Comparison of ENCODE assay signal across 14 mouse cellular contexts in the genomic region with DNA sequence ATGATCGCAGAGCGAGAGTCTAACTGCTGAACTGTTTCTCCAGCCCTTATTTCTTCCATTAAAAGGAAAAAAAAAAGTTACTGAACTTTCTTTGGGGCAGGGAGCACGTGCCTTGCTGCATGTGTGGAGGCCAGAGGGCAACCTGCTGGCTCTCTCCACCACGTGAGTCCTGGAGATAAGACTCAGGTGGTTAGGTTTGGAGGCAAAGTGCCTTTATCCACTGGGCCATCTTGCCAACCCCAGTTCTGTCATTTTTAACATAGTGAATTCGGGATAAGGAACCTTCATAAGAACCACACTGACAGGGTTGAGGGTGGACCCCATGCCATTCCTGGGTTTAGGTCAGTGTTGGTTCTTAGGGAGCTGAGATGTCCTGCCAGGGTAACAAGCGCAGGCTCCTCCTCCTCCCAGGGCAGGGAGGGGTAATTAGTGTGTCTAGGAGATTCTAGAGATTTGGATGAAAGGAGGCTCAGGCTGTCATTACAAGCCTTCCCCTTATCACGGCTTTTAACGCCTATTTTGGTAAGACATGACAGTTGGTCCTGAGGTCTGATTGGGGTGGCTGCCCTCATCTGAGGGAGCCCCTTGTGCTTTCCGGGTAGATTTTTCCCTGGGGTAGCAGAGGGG.
DNase-seq lines count a peak whose midpoint lies in the region; ATAC-seq and TF ChIP-seq lines count a peak whose summit lies in the region.
"Had no signal": no experiment of that assay in that cellular context is flagged by ENCODE, and none has a peak within 500 bp of the region (broad histone marks: within the 10 kb centered on the region; RNA-seq: fewer than 3 reads in every experiment).

No protein-coding gene starts in this region.

- TF ChIP-seq POLR2A in liver, adult 2 months (IDR thresholded peaks at IDR 0.05; ENCODE audit: extremely low read depth, insufficient read depth, low read length): no peak

- peak; percentile 21 to 24 for DNase-seq in kidney, postnatal 36 days
- DNase-seq in c-Kit-positive CD71-negative TER-119-negative erythroid progenitor cells, embryonic 14.5 days (ENCODE audit: low read depth): peak; percentile 28
- DNase-seq in liver, adult 2 months (ENCODE audit: extremely low read depth, low read depth, low spot score): peak; percentile 78
- DNase-seq in stomach, postnatal 0 days (ENCODE audit: low spot score): peak; percentile 39
- DNase-seq in layer of hippocampus, adult 9-10 months (ENCODE audit: low spot score): no peak
- DNase-seq in left cerebral cortex, adult 2 months (ENCODE audit: extremely low spot score in 1 of 2, low spot score in 2 of 2): no peak
- DNase-seq: cerebellum, postnatal 25 days; forebrain, postnatal 0 days; lung, adult 18-20 months; thymus, postnatal 4 days had no signal

- H3K27ac ChIP-seq in kidney, embryonic 16.5 days (ENCODE audit: low read length): no peak overlapping the region
- no peak overlapping the region for H3K27ac ChIP-seq in liver, adult 2 months (replicated peaks; ENCODE audit: insufficient read depth, low read depth, low read length)
- no peak overlapping the region for H3K27ac ChIP-seq in stomach, postnatal 0 days (replicated peaks)
- no peak overlapping the region for H3K27ac ChIP-seq in left cerebral cortex, adult 2 months
- H3K27ac ChIP-seq: embryonic facial prominence, embryonic 15.5 days; heart, embryonic 15.5 days; hindbrain, embryonic 13.5 days had no signal

- no peak for TF ChIP-seq EP300 in stomach, postnatal 0 days (optimal IDR thresholded peaks at IDR 0.05)

- H3K9me3 ChIP-seq in kidney, embryonic 16.5 days (ENCODE audit: low read length): no peaks in the 10 kb centered on the region
- no peaks in the 10 kb centered on the region for H3K9me3 ChIP-seq in stomach, postnatal 0 days (ENCODE audit: control insufficient read depth, low read length)
- H3K9me3 ChIP-seq: embryonic facial prominence, embryonic 15.5 days; heart, embryonic 15.5 days; hindbrain, embryonic 13.5 days had no signal

- H3K4me3 ChIP-seq in kidney, embryonic 16.5 days (ENCODE audit: low read length): no peak overlapping the region
- H3K4me3 ChIP-seq in liver, adult 2 months (ENCODE audit: insufficient read depth, low read depth, low read length): no peak overlapping the region
- no peak overlapping the region for H3K4me3 ChIP-seq in stomach, postnatal 0 days (ENCODE audit: low read depth, low read length)
- H3K4me3 ChIP-seq in left cerebral cortex, adult 2 months: no peak overlapping the region
- H3K4me3 ChIP-seq: embryonic facial prominence, embryonic 15.5 days; heart, embryonic 15.5 days; hindbrain, embryonic 13.5 days had no signal

- TF ChIP-seq CTCF in liver, adult 2 months (IDR thresholded peaks at IDR 0.05; ENCODE audit: low read depth, low read length): no peak
- no peak for TF ChIP-seq CTCF in stomach, postnatal 0 days (IDR thresholded peaks at IDR 0.05; ENCODE audit: low read depth)
- no peak for TF ChIP-seq CTCF in left cerebral cortex, adult 2 months (IDR thresholded peaks at IDR 0.05)

- H3K27me3 ChIP-seq in kidney, embryonic 16.5 days (ENCODE audit: insufficient read depth, low read length): no peaks in the 10 kb centered on the region
- H3K27me3 ChIP-seq in liver, adult 2 months (ENCODE audit: control insufficient read depth, insufficient read depth, low read length): no peaks in the 10 kb centered on the region
- no peaks in the 10 kb centered on the region for H3K27me3 ChIP-seq in stomach, postnatal 0 days (ENCODE audit: control insufficient read depth, insufficient read depth, low read length)
- H3K27me3 ChIP-seq: embryonic facial prominence, embryonic 15.5 days; heart, embryonic 15.5 days; hindbrain, embryonic 13.5 days had no signal

- no peak for ATAC-seq in kidney, embryonic 16.5 days (ENCODE audit: low FRiP score, low TSS enrichment)
- ATAC-seq in stomach, postnatal 0 days (ENCODE audit: low FRiP score, low TSS enrichment): peak; percentile 63
- ATAC-seq: forebrain, postnatal 0 days had no signal

- no peaks in the 10 kb centered on the region for H3K4me1 ChIP-seq in kidney, embryonic 16.5 days (ENCODE audit: insufficient read depth, low read length)
- peaks cover 10% of the 10 kb centered on the region for H3K4me1 ChIP-seq in liver, adult 2 months (ENCODE audit: control insufficient read depth, insufficient read depth, low read length)
- no peaks in the 10 kb centered on the region for H3K4me1 ChIP-seq in stomach, postnatal 0 days (replicated peaks; ENCODE audit: control insufficient read depth, insufficient read depth)
- H3K4me1 ChIP-seq: embryonic facial prominence, embryonic 15.5 days; heart, embryonic 15.5 days; hindbrain, embryonic 13.5 days had no signal

- no peaks in the 10 kb centered on the region for H3K79me2 ChIP-seq in liver, adult 2 months (ENCODE audit: control insufficient read depth, insufficient read depth, low read length)

- H3K9ac ChIP-seq in kidney, embryonic 16.5 days (replicated peaks; ENCODE audit: low read length): no peak overlapping the region
- no peak overlapping the region for H3K9ac ChIP-seq in liver, adult 2 months (ENCODE audit: low read depth, low read length)
- H3K9ac ChIP-seq in stomach, postnatal 0 days (ENCODE audit: low read length): no peak overlapping the region
- H3K9ac ChIP-seq: embryonic facial prominence, embryonic 15.5 days; forebrain, postnatal 0 days; heart, embryonic 15.5 days; hindbrain, embryonic 13.5 days had no signal

- WGBS in kidney, embryonic 16.5 days: 58% methylated on average over 9 of the region's 9 CpGs
- WGBS in liver, adult 2 months: 64% methylated on average over 9 of the region's 9 CpGs
- 62% methylated on average over 9 of the region's 9 CpGs for WGBS in stomach, postnatal 0 days

- H3K36me3 ChIP-seq in kidney, embryonic 16.5 days (ENCODE audit: insufficient read depth, low read length): no peaks in the 10 kb centered on the region
- no peaks in the 10 kb centered on the region for H3K36me3 ChIP-seq in liver, adult 2 months (ENCODE audit: control insufficient read depth, insufficient read depth, low read length)
- no peaks in the 10 kb centered on the region for H3K36me3 ChIP-seq in stomach, postnatal 0 days (ENCODE audit: control insufficient read depth, insufficient read depth, low read length)
- H3K36me3 ChIP-seq: embryonic facial prominence, embryonic 15.5 days; heart, embryonic 15.5 days; hindbrain, embryonic 13.5 days had no signal

- intact Hi-C loops in left cerebral cortex, adult 2 months (cut with DNase I): loop anchor here (2.0 kb wide), 1 partner anchor 267 kb away; a partner anchor contains a TSS

- H3K4me2 ChIP-seq in kidney, embryonic 16.5 days (replicated peaks; ENCODE audit: low read depth, low read length): no peak overlapping the region
- H3K4me2 ChIP-seq in stomach, postnatal 0 days (replicated peaks; ENCODE audit: low read depth): no peak overlapping the region
- H3K4me2 ChIP-seq: embryonic facial prominence, embryonic 15.5 days; heart, embryonic 15.5 days; hindbrain, embryonic 13.5 days had no signal

Comparison
In these comparisons a context has a peak if more than half of its experiments do, and no peak if none do; other contexts are left out.
1. DNase-seq: peak in kidney, postnatal 36 days (2 of 2), c-Kit-positive CD71-negative TER-119-negative erythroid progenitor cells, embryonic 14.5 days (single experiment), liver, adult 2 months (single experiment) and stomach, postnatal 0 days (single experiment); none in layer of hippocampus, adult 9-10 months (single experiment) and left cerebral cortex, adult 2 months (0 of 2).